Mouse (Mus musculus) CH12.LX (cell line): ENCODE measurements at regions not wholly inside any gene's neighbourhood (a gene's known extent, or its start where the extent isn't known, plus 50 kb on each side); places are given as distances from the start of the nearest gene placed in this dataset.

Source experiments
- DNase-seq: peaks from one replicate; pipeline ENCODE4 v3.0.0-alpha.2; 2013; ENCODE audit errors: extremely low read depth
- H3K27ac ChIP-seq: 2 replicates; pipeline ENCODE4 v1.5.1; 2012; ENCODE audit warnings: low read depth, mild to moderate bottlenecking, control low read depth, moderate library complexity; ENCODE audit not compliant: insufficient read depth
- H3K27me3 ChIP-seq: replicated peaks from 2 replicates; pipeline ENCODE3; 2012; ENCODE audit warnings: inconsistent platforms
- H3K36me3 ChIP-seq, 2 experiments: replicated peaks in 1 of 2; 2 replicates each; pipeline versions ENCODE3 to v1.6.1; 2012; ENCODE audit warnings: inconsistent platforms in 1 of 2, low read length in 1 of 2, mild to moderate bottlenecking in 1 of 2, mixed read lengths in 1 of 2, moderate library complexity in 1 of 2; ENCODE audit not compliant: control insufficient read depth in 1 of 2, insufficient read depth in 1 of 2
- H3K4me1 ChIP-seq, 2 experiments: 2 replicates each; pipeline ENCODE4 v1.6.1; 2012; ENCODE audit warnings: inconsistent platforms in 1 of 2, moderate library complexity in 1 of 2; ENCODE audit not compliant: insufficient read depth in 2 of 2, control insufficient read depth in 1 of 2
- H3K4me2 ChIP-seq: 2 replicates; pipeline ENCODE4 v1.6.1; 2012; ENCODE audit warnings: low read depth, mild to moderate bottlenecking, control low read depth; ENCODE audit not compliant: poor library complexity, insufficient read depth, severe bottlenecking
- H3K4me3 ChIP-seq, 3 experiments: fragments of 150-350 bp in 1 of 3; sonication (generic) in 1 of 3; replicated peaks in 1 of 3; 2 replicates each; pipeline versions ENCODE3 to v1.5.1; 2011 to 2012; ENCODE audit warnings: low read depth in 2 of 3, low read length in 2 of 3, mild to moderate bottlenecking in 2 of 3, moderate library complexity in 2 of 3, control low read depth in 1 of 3, improper control_type of control experiment in 1 of 3, inconsistent platforms in 1 of 3, mixed read lengths in 1 of 3; ENCODE audit not compliant: poor library complexity in 1 of 3
- H3K79me2 ChIP-seq: replicated peaks from 2 replicates; pipeline ENCODE4 v1.6.1; 2012; ENCODE audit warnings: mild to moderate bottlenecking, moderate library complexity; ENCODE audit not compliant: control insufficient read depth, poor library complexity, insufficient read depth, severe bottlenecking; ENCODE audit errors: extremely low read depth
- H3K9ac ChIP-seq: 2 replicates; pipeline ENCODE4 v1.6.1; 2012; ENCODE audit warnings: low read depth, mild to moderate bottlenecking, control low read depth, moderate library complexity; ENCODE audit not compliant: insufficient read depth
- H3K9me3 ChIP-seq: replicated peaks from 2 replicates; pipeline ENCODE3; 2012; ENCODE audit warnings: low read length, inconsistent platforms, mixed read lengths
- BHLHE40 ChIP-seq: IDR thresholded peaks from 2 replicates; pipeline ENCODE4 v1.6.1; 2011; ENCODE audit warnings: mild to moderate bottlenecking, low read depth, low read length, improper control_type of control experiment
- E2F4 ChIP-seq: IDR thresholded peaks from 2 replicates; pipeline ENCODE4 v1.6.1; 2011; ENCODE audit warnings: low read depth, low read length, improper control_type of control experiment; ENCODE audit not compliant: insufficient replicate concordance
- ELF1 ChIP-seq: IDR thresholded peaks from 2 replicates; pipeline ENCODE4 v1.6.1; 2014; ENCODE audit warnings: low read depth, mild to moderate bottlenecking, inconsistent platforms, low read length, improper control_type of control experiment
- IRF4 ChIP-seq: IDR thresholded peaks from 2 replicates; pipeline ENCODE4 v1.6.1; 2014; ENCODE audit warnings: low read depth, mild to moderate bottlenecking, inconsistent platforms, low read length, improper control_type of control experiment
- JUND ChIP-seq: conservative IDR thresholded peaks from 2 replicates; pipeline ENCODE4 v1.6.1; 2011; ENCODE audit warnings: low read depth, low read length, improper control_type of control experiment
- MAFK ChIP-seq: IDR thresholded peaks from 2 replicates; pipeline ENCODE4 v1.6.1; 2011; ENCODE audit warnings: low read length, improper control_type of control experiment; ENCODE audit not compliant: insufficient replicate concordance
- MAX ChIP-seq: IDR thresholded peaks from 2 replicates; pipeline ENCODE4 v1.6.1; 2011; ENCODE audit warnings: low read length, improper control_type of control experiment
- MAZ ChIP-seq: IDR thresholded peaks from 2 replicates; pipeline ENCODE4 v1.6.1; 2012; ENCODE audit warnings: low read depth, mild to moderate bottlenecking, inconsistent platforms, low read length, improper control_type of control experiment, moderate library complexity
- MXI1 ChIP-seq: IDR thresholded peaks from 2 replicates; pipeline ENCODE4 v1.6.1; 2011; ENCODE audit warnings: mild to moderate bottlenecking, low read depth, low read length, improper control_type of control experiment
- POLR2A ChIP-seq: IDR thresholded peaks from 2 replicates; pipeline ENCODE4 v1.6.1; 2011; ENCODE audit warnings: low read depth, mild to moderate bottlenecking, improper control_type of control experiment, low read length
- RAD21 ChIP-seq: IDR thresholded peaks from 2 replicates; pipeline ENCODE4 v1.6.1; 2011; ENCODE audit warnings: low read depth, mild to moderate bottlenecking, low read length, improper control_type of control experiment, moderate library complexity
- RCOR1 ChIP-seq: conservative IDR thresholded peaks from 2 replicates; pipeline ENCODE4 v1.6.1; 2012; ENCODE audit warnings: low read depth, mild to moderate bottlenecking, inconsistent platforms, low read length, improper control_type of control experiment
- TBP ChIP-seq: conservative IDR thresholded peaks from 2 replicates; pipeline ENCODE4 v1.6.1; 2011; ENCODE audit warnings: low read depth, low read length, improper control_type of control experiment
- TCF12 ChIP-seq: IDR thresholded peaks from 2 replicates; pipeline ENCODE4 v1.6.1; 2014; ENCODE audit warnings: low read depth, mild to moderate bottlenecking, inconsistent platforms, low read length, improper control_type of control experiment
- UBTF ChIP-seq: IDR thresholded peaks from 2 replicates; pipeline ENCODE4 v1.6.1; 2012; ENCODE audit warnings: low read depth, mild to moderate bottlenecking, inconsistent platforms, low read length, improper control_type of control experiment, moderate library complexity
- USF2 ChIP-seq: conservative IDR thresholded peaks from 2 replicates; pipeline ENCODE4 v1.6.1; 2011; ENCODE audit warnings: low read depth, low read length, improper control_type of control experiment
- ZC3H11A ChIP-seq: IDR thresholded peaks from 2 replicates; pipeline ENCODE4 v1.6.1; 2012; ENCODE audit warnings: low read depth, mild to moderate bottlenecking, inconsistent platforms, low read length, improper control_type of control experiment
- dilution Hi-C: fragments of 300-500 bp; cut with MboI; formaldehyde crosslinking; loops from 2 replicates; pipeline ENCODE4 v1.14.3; 2020; ENCODE audit warnings: low sequenced_read_pairs; ENCODE audit not compliant: extremely low pct_unique_long_range_greater_than_20kb, extremely low pct_ligation_motif_present
- in situ Hi-C: fragments of 300-500 bp; cut with MboI; formaldehyde crosslinking; loops from 3 replicates; pipeline ENCODE4 v1.14.3; 2019; ENCODE audit warnings: low sequenced_read_pairs, low pct_ligation_motif_present, low pct_unique_long_range_greater_than_20kb, mixed read lengths

- no peak overlapping the region for H3K4me2 ChIP-seq
- dilution Hi-C loops (no loop called here), in situ Hi-C loops (no loop called here)
- H3K9me3 ChIP-seq: peaks cover 23% of the 10 kb centered on the region
- H3K36me3 ChIP-seq: no peaks in the 10 kb centered on the region
- no peak overlapping the region for H3K4me3 ChIP-seq
- H3K9ac ChIP-seq: no peak overlapping the region
- no peak for DNase-seq
- H3K27me3 ChIP-seq: no peaks in the 10 kb centered on the region
- no peaks in the 10 kb centered on the region for H3K4me1 ChIP-seq
- H3K79me2 ChIP-seq: no peaks in the 10 kb centered on the region
- TF ChIP-seq MXI1 (no peak), RAD21 (no peak), RCOR1 (no peak), ELF1 (no peak), JUND (no peak), MAFK (no peak), BHLHE40 (no peak), ZC3H11A (no peak), UBTF (no peak), MAZ (no peak), TCF12 (no peak), USF2 (no peak)
- TF ChIP-seq, all 38 proteins: peak for 0
- H3K27ac ChIP-seq: no peak overlapping the region
Measured at GRCm38 (mm10) chr4:72351985-72352384, 151.3 kb upstream of the Tle1 start.

- in situ Hi-C loops (no loop called here), dilution Hi-C loops (no loop called here)
- no peak overlapping the region for H3K4me3 ChIP-seq
- DNase-seq: no peak
- no peak overlapping the region for H3K4me2 ChIP-seq
- H3K27ac ChIP-seq: no peak overlapping the region
- H3K4me1 ChIP-seq: no peaks in the 10 kb centered on the region
- no peaks in the 10 kb centered on the region for H3K79me2 ChIP-seq
- no peaks in the 10 kb centered on the region for H3K27me3 ChIP-seq
- no peak overlapping the region for H3K9ac ChIP-seq
- H3K36me3 ChIP-seq: no peaks in the 10 kb centered on the region
- H3K9me3 ChIP-seq: peaks cover 31% of the 10 kb centered on the region
- TF ChIP-seq POLR2A (no peak), TBP (no peak), E2F4 (no peak), MAX (no peak), IRF4 (no peak)
Measured at GRCm38 (mm10) chr4:72331882-72332281, 131.2 kb upstream of the Tle1 start.
